Mouse (Mus musculus) heart, embryonic 16.5 days (tissue): ENCODE measurements around the gene Il6st. TPM values are rescaled to one million over a fixed set of nuclear protein-coding genes. Genes with fewer than 3 reads are reported as not detected.

Source experiments
- ATAC-seq: fragments of 200-750 bp; cut with Nextera tagmentation; replicated peaks from 2 replicates; pipeline ENCODE4 v1.8.0; 2017; ENCODE audit warnings: moderate number of reproducible peaks; ENCODE audit not compliant: insufficient read depth, low FRiP score; ENCODE audit errors: extremely low read depth
- H3K27ac ChIP-seq: fragments of 300-500 bp; sonication (generic); 2 replicates; pipeline ENCODE4 v1.5.1; 2014; ENCODE audit warnings: mild to moderate bottlenecking, low read length, control low read depth, moderate library complexity
- H3K27me3 ChIP-seq: fragments of 300-500 bp; sonication (generic); 2 replicates; pipeline ENCODE4 v1.6.1; 2014; ENCODE audit warnings: low read length, mixed read lengths; ENCODE audit not compliant: control insufficient read depth, insufficient read depth
- H3K36me3 ChIP-seq: fragments of 300-500 bp; sonication (generic); 2 replicates; pipeline ENCODE4 v1.6.1; 2014; ENCODE audit not compliant: control insufficient read depth, insufficient read depth
- H3K4me1 ChIP-seq: fragments of 300-500 bp; sonication (generic); 2 replicates; pipeline ENCODE4 v1.6.1; 2014; ENCODE audit warnings: low read length, mixed read lengths; ENCODE audit not compliant: control insufficient read depth, insufficient read depth
- H3K4me2 ChIP-seq: fragments of 300-500 bp; sonication (generic); 2 replicates; pipeline ENCODE4 v1.6.1; 2014; ENCODE audit warnings: low read depth, mild to moderate bottlenecking, control low read depth, low read length
- H3K4me3 ChIP-seq: fragments of 300-500 bp; sonication (generic); 2 replicates; pipeline ENCODE4 v1.5.1; 2014; ENCODE audit warnings: mild to moderate bottlenecking, control low read depth, low read length
- H3K9ac ChIP-seq: fragments of 300-500 bp; sonication (generic); 2 replicates; pipeline ENCODE4 v1.6.1; 2014; ENCODE audit warnings: low read length, control low read depth
- H3K9me3 ChIP-seq: fragments of 300-500 bp; sonication (generic); replicated peaks from 2 replicates; pipeline ENCODE4 v1.6.1; 2016; ENCODE audit warnings: low read length; ENCODE audit not compliant: control insufficient read depth
- WGBS: fragments of 180-500 bp; shearing (Covaris S2); extraction: QIAGEN DNeasy Blood & Tissue Kit; methylation state at CpG from one replicate; pipeline ENCODE4 v1.1.7; 2014; 5-methylcytosine and 5-hydroxymethylcytosine counted together
- polyA plus RNA-seq: library from polyadenylated mRNA; unstranded; fragments of >200 nt; fragmentation: Nextera tagmentation; extraction: Ambion mirVana; gene quantifications from 2 replicates; pipeline ENCODE4 v1.2.1, GENCODE M21; 2015

The Il6st gene
- 43.0 and 45.1 TPM in 2 replicates for polyA plus RNA-seq

DNA sequence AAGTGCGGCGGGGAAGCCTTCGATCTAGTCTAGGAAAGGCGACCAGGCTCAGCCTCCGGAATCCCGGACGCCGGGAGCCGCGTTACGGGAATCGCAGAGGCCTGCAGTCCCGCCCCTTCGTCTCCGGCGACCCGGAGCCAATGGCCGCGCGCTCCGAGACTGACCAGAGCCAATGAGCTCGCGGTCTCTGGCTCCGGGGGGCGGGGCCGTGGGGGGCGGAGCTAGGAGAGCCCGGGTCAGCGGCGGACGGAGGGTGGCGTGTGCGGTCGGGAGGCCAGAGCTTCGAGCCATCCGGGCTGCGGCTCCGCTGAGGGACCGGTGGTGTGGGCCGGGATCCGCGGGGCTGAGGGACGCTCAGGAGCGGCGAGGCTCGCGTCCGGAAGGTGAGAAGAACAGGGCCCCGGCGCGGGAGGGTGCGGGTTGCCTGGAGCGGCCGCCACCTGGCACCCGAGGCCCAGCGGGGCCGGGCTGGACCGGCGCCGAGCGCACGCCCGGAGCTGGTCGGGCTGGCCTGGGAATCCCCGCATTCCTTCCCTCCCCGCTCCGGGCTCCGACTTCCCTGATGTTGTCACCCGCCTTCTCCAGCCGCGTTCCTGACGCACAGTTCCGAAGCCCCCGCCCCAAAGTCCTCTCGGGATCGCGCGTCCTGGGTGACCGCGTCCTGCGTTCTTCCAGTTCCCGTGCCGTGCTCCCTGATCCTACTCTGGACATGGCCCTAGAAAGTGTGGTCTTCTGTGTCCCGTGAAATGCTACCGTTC, at the start of gene Il6st:
Gene Il6st, plus strand, starts transcription at position 203 of the 758 bp plus-strand sequence.
- Histone ChIP-seq H3K4me1 (peaks cover 29% of the 10 kb centered on the region), H3K9ac (peak within 1 kb of the TSS; percentile 94), H3K27me3 (no peaks in the 10 kb centered on the region), H3K4me3 (peak within 1 kb of the TSS; percentile 89), H3K36me3 (no peaks in the 10 kb centered on the region), H3K9me3 (no peaks in the 10 kb centered on the region), H3K27ac (peak within 1 kb of the TSS; percentile 94), H3K4me2 (peak within 1 kb of the TSS; percentile 82)
- peak; percentile 99 for ATAC-seq
- WGBS: under 1% methylated on average over 84 of the region's 85 CpGs

DNA sequence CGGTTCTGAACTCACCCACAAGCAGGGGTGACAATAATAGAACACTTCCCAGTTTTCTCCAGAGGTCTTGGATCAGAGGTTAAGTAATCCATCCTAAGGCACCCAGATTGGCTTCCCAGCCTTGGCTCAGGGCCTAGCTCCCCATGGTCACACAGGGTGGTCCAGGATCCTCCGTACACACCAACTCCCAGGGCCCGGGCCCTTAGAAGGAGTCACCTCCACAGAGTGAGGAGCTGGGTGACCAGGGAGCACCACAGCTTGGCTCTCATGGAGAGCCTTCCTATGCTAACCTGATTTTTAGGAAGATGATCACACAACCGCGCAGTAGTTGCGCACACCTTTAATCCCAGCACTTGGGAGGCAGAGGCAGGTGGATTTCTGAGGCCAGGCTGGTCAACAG, 48.0 kb upstream of the Il6st start:
- Histone ChIP-seq H3K4me3 (no peak overlapping the region), H3K4me2 (no peak overlapping the region), H3K4me1 (peaks cover 11% of the 10 kb centered on the region), H3K36me3 (no peaks in the 10 kb centered on the region), H3K9ac (no peak overlapping the region), H3K27ac (0 out of 2 replicates have a peak overlapping the region, but pooled peaks have one; percentile 34), H3K27me3 (no peaks in the 10 kb centered on the region), H3K9me3 (no peaks in the 10 kb centered on the region)
- 77% methylated on average over 6 of the region's 6 CpGs for WGBS
- ATAC-seq: no peak

DNA sequence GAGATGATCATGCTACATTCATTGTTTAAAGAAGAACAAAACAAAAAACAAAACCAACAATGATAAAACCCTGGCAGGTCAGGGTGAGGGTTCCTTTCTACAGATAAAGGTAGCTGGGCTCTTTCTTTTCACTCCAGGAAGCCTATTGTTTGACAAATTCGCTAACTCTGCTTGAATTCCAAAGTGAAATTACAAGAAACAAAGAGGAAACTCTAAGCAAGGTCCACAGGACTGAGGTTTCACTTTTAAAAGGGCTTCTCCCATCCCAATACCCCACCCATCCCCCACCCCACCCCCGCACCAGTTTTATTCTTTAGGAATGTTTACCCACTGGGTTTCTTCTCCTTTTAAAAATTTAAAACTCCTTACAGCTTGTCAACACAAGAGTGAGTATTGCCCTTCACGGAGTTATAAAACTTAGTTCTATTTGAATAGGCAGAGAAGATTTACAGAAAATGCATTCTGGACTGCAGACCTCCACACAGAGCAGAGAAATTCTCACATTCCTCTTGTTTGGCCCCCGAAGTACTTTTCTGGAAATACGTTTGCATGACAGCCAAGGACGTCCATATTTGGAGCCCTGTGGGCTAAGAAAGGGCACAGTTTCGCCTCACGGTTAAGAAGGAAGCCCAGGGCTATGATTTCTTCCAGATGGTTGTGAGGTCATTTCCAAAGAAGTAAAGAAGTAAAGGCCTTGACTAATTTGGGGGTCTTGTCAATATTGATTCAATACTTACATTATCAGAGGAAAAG, 47.3 kb upstream of the Il6st start:
- Histone ChIP-seq H3K9me3 (no peaks in the 10 kb centered on the region), H3K4me3 (no peak overlapping the region), H3K36me3 (no peaks in the 10 kb centered on the region), H3K27me3 (no peaks in the 10 kb centered on the region), H3K9ac (no peak overlapping the region), H3K4me2 (peak overlapping the region; percentile 45; the same call in 1 of the 2 replicates), H3K4me1 (peaks cover 11% of the 10 kb centered on the region), H3K27ac (peak overlapping the region; percentile 56; the same call in 1 of the 2 replicates)
- 0 out of 2 replicates have a peak, but pooled peaks have one; percentile 30 for ATAC-seq
- WGBS: 28% methylated on average over 8 of the region's 8 CpGs

DNA sequence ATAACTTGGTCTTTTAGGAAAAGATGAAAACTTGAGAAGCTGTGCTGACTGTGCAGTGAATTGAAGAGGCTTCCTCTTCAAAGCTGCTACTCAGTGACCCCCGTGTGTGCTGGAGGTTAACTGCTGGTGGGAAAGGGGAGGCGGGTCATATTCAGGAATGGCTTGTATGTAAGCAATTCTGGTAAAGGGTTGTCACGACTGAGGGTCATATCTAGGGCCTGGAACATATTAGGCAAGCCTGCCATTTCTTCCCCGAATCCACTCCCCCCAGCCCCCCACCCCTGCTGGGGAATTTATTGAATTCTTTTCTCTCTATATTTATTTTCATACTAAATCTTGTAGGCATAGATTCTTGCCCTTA, 46.7 kb upstream of the Il6st start:
- Histone ChIP-seq H3K36me3 (no peaks in the 10 kb centered on the region), H3K4me1 (peaks cover 11% of the 10 kb centered on the region), H3K27me3 (no peaks in the 10 kb centered on the region), H3K4me3 (no peak overlapping the region), H3K9ac (no peak overlapping the region), H3K4me2 (no peak overlapping the region), H3K9me3 (no peaks in the 10 kb centered on the region), H3K27ac (peak overlapping the region; percentile 56; the same call in 1 of the 2 replicates)
- 38% methylated on average over 4 of the region's 4 CpGs for WGBS
- ATAC-seq: no peak

DNA sequence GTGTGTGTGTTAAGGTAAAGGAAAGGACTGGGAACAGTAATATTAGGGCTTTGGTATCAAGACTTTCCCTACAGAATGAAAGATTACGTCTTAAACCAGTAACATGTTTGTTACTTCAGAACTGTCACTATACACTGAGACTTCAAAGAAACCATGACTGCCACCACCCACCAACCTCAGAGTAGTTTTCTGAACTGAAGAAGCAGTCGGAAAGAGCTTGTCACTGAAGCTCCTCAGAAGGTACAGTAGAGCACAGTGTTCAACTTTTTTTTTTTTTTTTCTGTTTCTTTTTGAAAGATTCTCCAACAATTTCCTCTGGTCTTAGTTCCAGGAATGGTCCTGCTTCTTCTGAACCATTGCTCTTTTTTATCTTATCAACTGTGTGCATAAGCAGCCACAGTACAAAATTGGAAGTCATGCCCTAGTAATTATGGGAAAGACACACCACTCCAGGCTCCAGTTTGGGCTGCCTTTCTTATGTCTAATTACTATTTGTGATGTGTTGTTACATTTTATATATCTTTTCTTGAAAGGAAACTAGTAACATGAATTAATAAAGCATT, 45.9 kb upstream of the Il6st start:
- no peak overlapping the region for H3K4me2 ChIP-seq
- H3K27me3 ChIP-seq: no peaks in the 10 kb centered on the region
- H3K9ac ChIP-seq: no peak overlapping the region
- peaks cover 11% of the 10 kb centered on the region for H3K4me1 ChIP-seq
- no peaks in the 10 kb centered on the region for H3K9me3 ChIP-seq
- H3K4me3 ChIP-seq: no peak overlapping the region
- H3K27ac ChIP-seq: no peak overlapping the region
- no peak for ATAC-seq
- 55% methylated on average over 2 of the region's 2 CpGs for WGBS
- H3K36me3 ChIP-seq: no peaks in the 10 kb centered on the region

DNA sequence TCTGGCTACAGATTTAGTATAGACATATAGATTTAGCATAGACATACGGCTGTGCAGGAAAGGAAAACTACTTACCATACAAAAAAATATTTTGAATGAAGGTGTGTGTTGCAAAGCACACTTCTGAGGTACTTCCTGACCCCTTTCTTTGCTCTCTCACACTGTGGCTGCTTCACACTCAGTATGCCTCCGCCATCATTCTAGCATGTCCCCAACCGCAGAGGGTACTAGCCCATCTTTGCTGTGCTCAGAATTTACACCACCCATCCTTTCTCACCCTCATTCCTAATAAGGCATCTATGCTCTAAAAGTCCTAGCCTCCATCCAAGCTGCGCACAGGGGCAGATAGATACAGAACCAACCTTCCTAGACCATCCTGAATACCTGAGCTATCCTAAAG, 45.3 kb upstream of the Il6st start:
- Histone ChIP-seq H3K4me3 (no peak overlapping the region), H3K4me1 (peaks cover 11% of the 10 kb centered on the region), H3K27ac (no peak overlapping the region), H3K9ac (no peak overlapping the region), H3K27me3 (no peaks in the 10 kb centered on the region), H3K9me3 (no peaks in the 10 kb centered on the region), H3K36me3 (no peaks in the 10 kb centered on the region), H3K4me2 (no peak overlapping the region)
- ATAC-seq: 0 out of 2 replicates have a peak, but pooled peaks have one; percentile 30
- WGBS: 89% methylated on average over 4 of the region's 4 CpGs

DNA sequence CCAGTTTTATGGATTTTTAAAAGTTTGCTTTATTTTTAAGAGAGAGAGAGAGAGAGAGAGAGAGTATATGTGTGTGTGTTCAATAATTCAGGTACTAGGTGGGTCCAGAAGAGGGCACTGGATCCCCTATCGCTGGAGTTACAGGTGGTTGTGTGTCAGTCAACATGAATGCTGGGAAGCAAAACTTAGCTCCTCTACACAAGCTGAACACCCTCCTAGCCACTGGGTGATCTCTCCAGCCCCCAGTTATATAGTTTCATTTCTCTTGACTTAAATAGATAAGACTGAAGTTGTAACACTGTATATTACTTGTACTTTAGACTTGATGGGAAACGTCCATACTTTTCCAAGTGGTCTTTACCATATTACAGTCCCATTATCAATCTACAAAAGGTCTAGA, 39.7 kb upstream of the Il6st start:
- no peaks in the 10 kb centered on the region for H3K27me3 ChIP-seq
- H3K27ac ChIP-seq: peak overlapping the region; percentile 93
- peak overlapping the region; percentile 47; the same call in 1 of the 2 replicates for H3K4me2 ChIP-seq
- no peak overlapping the region for H3K9ac ChIP-seq
- H3K9me3 ChIP-seq: no peaks in the 10 kb centered on the region
- H3K4me3 ChIP-seq: no peak overlapping the region
- peaks cover 28% of the 10 kb centered on the region for H3K4me1 ChIP-seq
- no peaks in the 10 kb centered on the region for H3K36me3 ChIP-seq
- ATAC-seq: no peak; the same call in 1 of the 2 replicates
- 59% methylated on average over 2 of the region's 2 CpGs for WGBS

DNA sequence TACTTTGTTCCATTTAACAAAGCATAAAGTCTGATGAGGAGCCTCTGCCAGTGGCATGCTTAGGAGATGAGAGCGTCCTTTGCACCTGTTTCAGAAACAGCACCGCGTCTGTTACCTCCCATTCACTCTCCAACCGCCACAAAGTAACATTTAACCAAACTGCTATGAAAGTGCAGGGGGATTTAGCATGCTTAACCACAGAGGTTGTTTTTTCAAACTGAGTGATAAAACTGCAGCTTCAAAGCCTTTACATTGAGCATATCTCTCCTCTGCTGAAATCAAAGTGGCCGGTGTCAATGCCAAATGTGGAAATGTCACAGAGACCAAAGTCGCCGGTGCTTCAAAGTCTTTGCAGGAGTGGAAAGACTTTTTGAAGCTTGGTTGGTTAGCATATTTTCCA, 39.2 kb upstream of the Il6st start:
- ATAC-seq: peak; percentile 56
- no peak overlapping the region for H3K9ac ChIP-seq
- peak overlapping the region; percentile 47 for H3K4me2 ChIP-seq
- no peaks in the 10 kb centered on the region for H3K9me3 ChIP-seq
- peak overlapping the region; percentile 93 for H3K27ac ChIP-seq
- H3K36me3 ChIP-seq: no peaks in the 10 kb centered on the region
- no peak overlapping the region for H3K4me3 ChIP-seq
- H3K4me1 ChIP-seq: peaks cover 28% of the 10 kb centered on the region
- no peaks in the 10 kb centered on the region for H3K27me3 ChIP-seq
- 31% methylated on average over 7 of the region's 7 CpGs for WGBS
